Mouse (Mus musculus) C2C12 (cell line): ENCODE measurements at regions not wholly inside any gene's neighbourhood (a gene's known extent, or its start where the extent isn't known, plus 50 kb on each side); places are given as distances from the start of the nearest gene placed in this dataset.
"Not testable (repeated sequence)": the region's sequence is repeated elsewhere in the genome, so short reads cannot be mapped to it uniquely, and the experiment has no call there.

Experiments used
- H3K27me3 ChIP-seq: one replicate; pipeline ENCODE4 v1.6.1; 2011; ENCODE audit not compliant: control insufficient read depth, insufficient read depth, insufficient read length
- H3K36me3 ChIP-seq: one replicate; pipeline ENCODE4 v1.6.1; 2011; ENCODE audit not compliant: control insufficient read depth, insufficient read depth
- H3K4me3 ChIP-seq: one replicate; pipeline ENCODE4 v1.5.1; 2011; ENCODE audit warnings: mild to moderate bottlenecking, control low read depth; ENCODE audit not compliant: poor library complexity, insufficient read depth, severe bottlenecking
- H3K79me2 ChIP-seq: one replicate; pipeline ENCODE4 v1.6.1; 2011; ENCODE audit not compliant: control insufficient read depth, insufficient read depth
- H3K79me3 ChIP-seq: one replicate; pipeline ENCODE4 v1.6.1; 2011; ENCODE audit warnings: low read depth, control low read depth
- H3ac ChIP-seq: one replicate; pipeline ENCODE3; 2011; ENCODE audit warnings: low read depth; ENCODE audit not compliant: control insufficient read depth, insufficient read length
- CEBPB ChIP-seq: IDR thresholded peaks from one replicate; pipeline ENCODE4 v1.6.1; 2011; ENCODE audit warnings: low read depth, mild to moderate bottlenecking, control low read depth, moderate library complexity
- CTCF ChIP-seq: IDR thresholded peaks from one replicate; pipeline ENCODE4 v1.5.1; 2011; ENCODE audit not compliant: control insufficient read depth, insufficient read depth, insufficient read length
- FOSL1 ChIP-seq: IDR thresholded peaks from one replicate; pipeline ENCODE4 v1.8.0; 2011; ENCODE audit warnings: mild to moderate bottlenecking, low read length; ENCODE audit not compliant: poor library complexity, insufficient read depth, severe bottlenecking
- MAX ChIP-seq: IDR thresholded peaks from one replicate; pipeline ENCODE4 v1.6.1; 2011; ENCODE audit warnings: mild to moderate bottlenecking, control low read depth
- MYOD1 ChIP-seq: IDR thresholded peaks from one replicate; pipeline ENCODE4 v1.6.1; 2011; ENCODE audit warnings: low read depth; ENCODE audit not compliant: control insufficient read depth, insufficient read length
- MYOG ChIP-seq: IDR thresholded peaks from one replicate; pipeline ENCODE4 v1.6.1; 2011; ENCODE audit not compliant: control insufficient read depth, insufficient read length; ENCODE audit errors: extremely low read depth
- USF1 ChIP-seq: IDR thresholded peaks from one replicate; pipeline ENCODE4 v1.6.1; 2011; ENCODE audit warnings: low read depth, mild to moderate bottlenecking, control low read depth, moderate library complexity

- H3K4me3 ChIP-seq, result no peak overlapping the region
- TF ChIP-seq CEBPB (no peak), CTCF (no peak)
- H3K27me3 ChIP-seq, result no peaks in the 10 kb centered on the region
- H3K79me2 ChIP-seq, result no peaks in the 10 kb centered on the region
- no peak overlapping the region for H3ac ChIP-seq
- no peaks in the 10 kb centered on the region for H3K79me3 ChIP-seq
- no peaks in the 10 kb centered on the region for H3K36me3 ChIP-seq
Measured at GRCm38 (mm10) chr11:27105920-27106319, 512.1 kb upstream of the Vrk2 start.

GRCm38 (mm10) chr11:27102906-27103305, 509.1 kb upstream of the Vrk2 start:
- TF ChIP-seq CTCF, result no peak
- TF ChIP-seq FOSL1, result no peak
- no peak for TF ChIP-seq CEBPB
- TF ChIP-seq MYOG, result no peak
- TF ChIP-seq USF1, result no peak
- no peak for TF ChIP-seq MYOD1
- no peak for TF ChIP-seq MAX
- H3ac ChIP-seq, result no peak overlapping the region
- H3K79me2 ChIP-seq, result no peaks in the 10 kb centered on the region
- no peaks in the 10 kb centered on the region for H3K36me3 ChIP-seq
- no peaks in the 10 kb centered on the region for H3K79me3 ChIP-seq
- H3K27me3 ChIP-seq, result no peaks in the 10 kb centered on the region
- H3K4me3 ChIP-seq, result no peak overlapping the region

DNA sequence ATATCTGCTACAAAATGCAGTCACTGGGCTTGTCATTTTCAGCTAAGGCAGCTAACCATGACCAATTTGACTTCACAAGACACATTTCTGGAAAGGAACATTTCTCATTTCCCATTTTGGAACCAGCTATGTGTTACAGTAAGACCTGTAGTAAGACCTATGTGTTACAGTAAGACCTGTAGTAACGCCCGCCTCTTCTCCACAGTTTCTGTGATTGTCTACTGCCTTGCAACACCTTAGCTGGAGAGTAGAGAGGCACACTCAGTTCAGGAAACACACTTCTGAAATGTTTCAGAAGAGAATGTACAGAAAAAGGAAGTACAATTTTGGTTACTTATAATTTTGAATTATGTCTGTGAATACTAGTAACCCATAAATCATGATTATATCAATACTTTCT, 508.2 kb upstream of the Vrk2 start:
- Histone ChIP-seq H3K27me3 (no peaks in the 10 kb centered on the region), H3K36me3 (no peaks in the 10 kb centered on the region), H3ac (no peak overlapping the region), H3K79me2 (no peaks in the 10 kb centered on the region), H3K4me3 (no peak overlapping the region), H3K79me3 (no peaks in the 10 kb centered on the region)
- TF ChIP-seq CEBPB (no peak), USF1 (no peak), FOSL1 (no peak), CTCF (no peak), MYOG (no peak), MYOD1 (no peak), MAX (no peak)

DNA sequence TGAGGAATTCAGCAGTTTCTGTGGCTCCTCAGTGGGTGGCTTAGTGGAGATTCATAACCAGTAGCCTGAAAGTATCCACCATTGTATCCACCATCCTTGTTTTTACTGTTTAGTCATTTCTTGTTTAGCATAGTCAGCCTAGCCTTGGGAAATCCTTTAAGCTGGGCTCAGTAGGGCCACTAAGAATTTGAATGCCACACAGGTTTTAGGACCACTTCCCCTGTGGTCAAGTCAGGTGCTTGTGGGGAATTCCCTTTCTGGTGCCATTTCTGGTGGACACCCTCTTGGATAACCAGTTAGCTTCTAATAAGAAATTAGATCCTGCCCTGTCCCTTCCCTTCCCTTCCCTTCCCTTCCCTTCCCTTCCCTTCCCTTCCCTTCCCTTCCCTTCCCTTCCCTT, 502.8 kb upstream of the Vrk2 start:
- H3K36me3 ChIP-seq, result no peaks in the 10 kb centered on the region
- H3K27me3 ChIP-seq, result no peaks in the 10 kb centered on the region
- no peak for TF ChIP-seq USF1
- H3K79me2 ChIP-seq, result no peaks in the 10 kb centered on the region
- no peak overlapping the region for H3ac ChIP-seq
- H3K4me3 ChIP-seq, result no peak overlapping the region
- H3K79me3 ChIP-seq, result no peaks in the 10 kb centered on the region

DNA sequence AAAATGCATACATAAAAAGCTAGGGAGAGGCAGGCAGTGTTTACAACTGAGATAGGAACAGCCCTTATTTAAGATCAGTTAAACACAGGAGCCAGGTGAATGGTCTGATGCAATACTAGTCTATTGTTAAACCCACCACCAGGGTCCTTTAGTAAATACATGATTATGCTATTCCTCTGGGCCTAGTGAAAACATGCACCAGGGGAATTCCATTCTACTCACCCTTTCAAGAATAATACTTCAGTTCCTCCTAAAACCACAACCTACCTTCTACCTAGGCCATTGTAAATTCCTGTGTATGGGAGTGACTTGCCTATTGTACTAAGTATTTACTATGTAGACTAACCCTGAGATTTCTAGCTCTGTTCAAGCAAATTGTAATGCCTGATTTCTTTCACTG, 501.7 kb upstream of the Vrk2 start:
- H3K79me2 ChIP-seq, H3K79me3 ChIP-seq, H3K4me3 ChIP-seq, H3K27me3 ChIP-seq, H3K36me3 ChIP-seq, H3ac ChIP-seq: not testable (repeated sequence)

DNA sequence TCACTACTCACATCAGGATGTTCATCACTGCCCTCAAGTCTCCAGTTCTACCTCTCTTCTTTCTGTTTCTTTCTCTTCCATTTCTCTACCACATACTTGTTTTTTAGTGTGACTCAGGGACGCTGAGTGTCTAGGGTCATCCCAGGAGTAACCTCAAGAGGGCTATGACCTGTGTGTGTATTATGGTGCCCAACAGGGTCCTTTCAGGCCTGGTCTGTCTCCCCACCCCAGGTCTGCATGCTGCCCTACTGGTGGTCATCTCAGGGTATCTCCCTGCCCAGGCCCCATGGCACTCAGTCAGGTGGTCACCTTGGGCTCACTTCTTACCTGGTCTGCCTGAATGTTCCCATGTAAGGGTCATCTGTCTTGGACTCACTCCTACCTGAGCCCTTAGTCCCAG, 492.7 kb upstream of the Vrk2 start:
- TF ChIP-seq MAX (no peak), MYOG (no peak), MYOD1 (no peak), CTCF (no peak), FOSL1 (no peak), CEBPB (no peak), USF1 (no peak)

GRCm38 (mm10) chr11:27081188-27081587, 487.4 kb upstream of the Vrk2 start:
- no peaks in the 10 kb centered on the region for H3K79me3 ChIP-seq
- no peak for TF ChIP-seq CTCF
- TF ChIP-seq MYOD1, result no peak
- no peak for TF ChIP-seq MYOG
- TF ChIP-seq CEBPB, result no peak
- TF ChIP-seq MAX, result no peak
- no peak for TF ChIP-seq FOSL1
- TF ChIP-seq USF1, result no peak

More for the DNA sequence above, 492.7 kb upstream of the Vrk2 start:
- no peak overlapping the region for H3K4me3 ChIP-seq
- no peaks in the 10 kb centered on the region for H3K36me3 ChIP-seq
- no peaks in the 10 kb centered on the region for H3K27me3 ChIP-seq
- H3K79me3 ChIP-seq, result no peaks in the 10 kb centered on the region
- no peak overlapping the region for H3ac ChIP-seq
- H3K79me2 ChIP-seq, result no peaks in the 10 kb centered on the region

More at GRCm38 (mm10) chr11:27081188-27081587, 487.4 kb upstream of the Vrk2 start:
- Histone ChIP-seq H3K79me2 (no peaks in the 10 kb centered on the region), H3K4me3 (no peak overlapping the region), H3ac (no peak overlapping the region), H3K36me3 (no peaks in the 10 kb centered on the region), H3K27me3 (no peaks in the 10 kb centered on the region)
